Mouse (Mus musculus) CD8-positive naive resting alpha-beta T cell, adult 2 months (primary cell): ENCODE data around the gene Agxt.

Experiments
- DNase-seq, 2 experiments: peaks; one replicate each; pipeline ENCODE4 v3.0.0; 2022; ENCODE audit warnings: low read depth in 2 of 2, low spot score in 2 of 2

Gene Agxt

DNA sequence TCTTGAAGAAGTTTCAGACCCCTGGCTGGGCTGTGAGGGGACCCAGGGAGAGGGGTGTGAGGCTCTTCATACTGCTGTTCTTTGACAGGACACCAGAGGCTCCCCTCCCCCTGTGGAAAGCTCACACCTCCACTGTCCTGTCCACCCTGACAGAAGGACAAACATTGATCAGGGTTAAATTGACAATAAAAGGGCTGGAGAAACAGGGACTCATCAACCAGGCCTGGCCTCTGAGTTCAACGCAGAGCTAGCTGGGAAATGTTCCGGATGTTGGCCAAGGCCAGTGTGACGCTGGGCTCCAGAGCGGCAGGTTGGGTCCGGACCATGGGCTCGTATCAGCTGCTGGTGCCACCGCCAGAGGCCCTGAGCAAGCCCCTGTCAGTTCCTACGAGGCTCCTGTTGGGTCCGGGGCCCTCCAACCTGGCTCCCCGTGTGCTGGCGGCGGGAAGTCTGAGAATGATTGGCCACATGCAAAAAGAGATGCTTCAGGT lies at the start of gene Agxt:
Gene Agxt, plus strand, starts transcription at position 205 of the 491 bp plus-strand sequence.
- DNase-seq, result no peak

DNA sequence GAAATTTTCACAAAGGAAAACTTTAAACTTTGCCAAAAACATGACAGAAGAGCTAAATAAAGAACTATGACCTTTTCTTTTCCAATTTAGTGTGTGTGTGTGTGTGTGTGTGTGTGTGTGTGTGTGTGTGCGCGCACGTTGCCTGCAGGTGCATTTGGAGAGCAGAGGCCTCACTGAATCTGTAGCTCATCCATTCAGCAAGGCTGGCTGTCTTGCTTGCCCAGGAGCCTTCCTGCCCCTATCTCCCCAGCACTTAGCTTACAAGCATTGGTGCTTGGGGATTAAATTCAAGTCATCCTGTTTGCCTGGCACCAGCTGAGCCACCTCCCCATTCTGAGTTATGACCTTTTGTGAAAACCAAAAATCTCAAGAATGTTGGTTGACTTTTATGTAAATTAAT lies 42.5 kb upstream of the Agxt start:
- no peak for DNase-seq

GRCm38 (mm10) chr1:93098956-93099355 lies 36.1 kb upstream of the Agxt start:
- no peak for DNase-seq

DNA sequence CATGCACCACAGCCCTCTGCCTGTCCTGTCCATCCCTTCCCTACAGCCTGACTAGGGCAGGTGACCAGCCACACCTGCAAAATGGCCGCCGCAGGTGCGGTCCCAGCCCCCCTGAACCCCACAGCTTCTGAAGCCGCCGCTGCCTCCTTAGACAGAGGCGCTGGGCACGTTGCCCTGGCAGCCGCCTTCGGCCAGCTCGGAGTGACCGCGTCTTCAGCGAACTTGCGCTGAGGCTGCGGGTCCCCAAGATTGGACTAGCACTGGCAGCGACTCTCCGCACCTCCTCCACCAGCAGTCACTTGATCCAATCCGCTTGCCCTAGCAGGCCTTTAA lies 34.8 kb upstream of the Agxt start:
- DNase-seq, result no peak

DNA sequence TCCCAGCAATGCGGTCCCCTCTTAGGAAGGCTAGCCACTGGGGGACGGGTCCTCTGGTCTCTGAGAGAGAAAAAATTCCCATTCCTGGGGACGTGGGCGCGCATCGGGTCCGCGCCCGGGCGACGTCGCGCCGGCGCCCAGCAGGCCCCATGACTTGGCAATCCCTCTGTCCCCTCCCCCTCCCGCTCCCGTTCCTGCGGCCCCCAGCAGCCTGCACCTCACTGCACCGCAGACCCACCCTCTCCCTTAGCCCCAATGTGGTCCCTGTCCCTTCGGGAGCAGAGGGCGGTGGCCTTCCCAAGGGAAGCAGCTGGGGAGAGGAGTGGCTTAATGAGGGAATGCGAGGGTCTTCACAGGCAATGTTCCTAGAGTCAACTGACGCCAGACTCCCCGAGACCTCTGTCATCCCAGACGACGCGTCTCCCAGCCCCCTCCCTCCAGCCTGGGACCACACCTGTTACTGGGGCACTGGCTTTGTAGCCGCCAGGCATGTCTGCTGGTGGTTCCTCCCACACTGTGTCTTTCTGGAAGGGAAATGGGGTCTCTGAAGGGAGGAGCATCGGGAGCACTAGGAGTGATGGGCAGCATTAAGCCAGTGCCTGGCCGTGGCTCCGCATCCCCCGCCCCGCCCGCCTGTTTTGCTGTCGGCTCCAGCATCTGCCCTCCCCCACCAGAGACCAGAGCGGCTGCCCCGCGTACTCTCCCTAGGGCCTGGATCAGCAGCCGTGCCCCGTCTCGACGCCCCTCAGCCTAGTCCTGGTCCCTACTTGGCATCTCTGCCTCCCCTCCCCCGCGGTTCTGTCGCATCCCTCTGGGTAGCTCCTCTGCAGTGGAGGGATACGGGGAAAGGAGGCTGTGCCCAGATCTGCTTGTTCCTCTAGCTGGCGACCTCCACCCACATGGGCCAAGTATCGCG lies 34.2 kb upstream of the Agxt start:
- no peak for DNase-seq

DNA sequence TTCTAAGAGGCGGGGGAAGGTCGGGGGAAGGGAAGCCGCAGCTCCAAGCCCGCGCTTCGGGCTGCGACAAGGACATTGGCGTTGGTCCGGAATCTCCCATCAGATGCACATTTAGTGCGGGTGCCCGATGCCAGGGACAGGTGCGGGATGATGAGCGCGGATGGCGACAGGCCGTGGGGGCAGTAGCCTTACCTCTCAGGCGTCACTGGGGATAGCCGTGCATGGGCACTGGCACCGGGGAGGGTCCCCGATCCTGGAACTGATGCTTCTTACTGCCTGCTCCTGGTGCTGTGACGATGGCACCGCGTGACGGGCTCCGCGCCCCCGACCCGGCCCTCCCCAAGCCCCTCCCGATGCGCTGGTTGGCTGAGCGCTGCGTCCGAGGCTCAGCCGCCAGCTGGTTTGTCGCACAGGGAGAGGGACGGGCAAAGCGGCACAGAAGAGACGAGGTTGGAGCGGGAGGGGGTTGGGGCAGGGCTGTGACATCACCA lies 33.4 kb upstream of the Agxt start, which contains the start of gene Kif1a:
Gene Kif1a, minus strand, starts transcription at position 381 of the 491 bp plus-strand sequence.
- DNase-seq, result no peak

DNA sequence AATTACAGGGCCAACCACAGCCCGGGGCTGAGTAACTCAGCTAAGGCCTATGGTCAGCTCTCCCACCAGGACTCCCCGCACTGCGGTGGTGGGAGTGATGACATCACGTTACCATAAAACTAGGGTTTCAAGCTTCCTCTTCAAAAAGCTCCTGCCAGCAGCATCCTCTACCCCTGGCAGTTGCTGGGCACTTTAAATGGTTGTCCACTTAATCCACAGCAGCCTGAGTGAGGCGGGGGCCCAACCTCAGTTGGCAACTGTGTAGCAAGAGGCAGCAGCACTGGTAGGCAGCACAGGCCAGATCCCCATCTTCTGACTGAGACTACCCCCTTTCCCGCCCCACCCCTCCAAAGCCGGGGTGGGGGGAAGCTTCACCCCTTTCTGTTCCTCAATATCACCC lies 32.3 kb upstream of the Agxt start:
- no peak for DNase-seq

DNA sequence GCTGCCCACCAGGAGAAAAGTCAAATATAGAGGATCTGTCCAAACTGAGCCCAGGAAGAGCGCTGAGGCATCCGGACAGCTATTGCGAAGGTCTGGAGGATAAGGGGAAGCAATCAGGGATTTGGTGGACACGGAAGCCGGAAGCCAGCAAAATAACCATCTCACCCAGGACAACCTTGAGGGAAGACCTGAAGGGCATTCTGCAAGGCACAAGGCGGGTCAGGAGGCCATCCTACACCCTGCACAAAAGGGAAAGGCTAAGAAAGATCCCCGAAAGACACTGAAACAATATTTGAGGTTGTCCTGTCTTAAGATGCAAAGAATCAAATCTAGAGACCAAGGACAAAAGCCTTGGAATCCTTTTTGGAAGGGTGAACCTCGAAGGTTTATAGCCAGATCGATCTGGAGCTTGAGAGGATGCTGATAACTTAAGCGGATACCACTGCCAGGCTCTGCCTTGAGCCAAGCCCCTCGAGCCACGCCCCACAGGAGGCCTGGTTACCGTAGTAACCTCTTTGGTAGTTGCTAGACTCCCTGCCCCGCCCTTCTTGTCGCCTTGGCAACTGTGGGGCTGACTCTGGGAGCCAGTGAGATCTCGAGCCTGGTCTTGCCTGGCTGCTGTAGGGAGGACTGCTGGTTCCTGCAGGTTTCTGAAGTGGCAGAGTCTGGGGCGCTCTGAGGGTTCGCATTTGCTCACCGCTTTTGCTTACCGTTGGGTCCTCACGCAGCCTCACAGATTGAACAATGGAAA lies 20.2 kb upstream of the Agxt start:
- no peak for DNase-seq

GRCm38 (mm10) chr1:93115471-93115870 lies 19.6 kb upstream of the Agxt start:
- no peak for DNase-seq

DNA sequence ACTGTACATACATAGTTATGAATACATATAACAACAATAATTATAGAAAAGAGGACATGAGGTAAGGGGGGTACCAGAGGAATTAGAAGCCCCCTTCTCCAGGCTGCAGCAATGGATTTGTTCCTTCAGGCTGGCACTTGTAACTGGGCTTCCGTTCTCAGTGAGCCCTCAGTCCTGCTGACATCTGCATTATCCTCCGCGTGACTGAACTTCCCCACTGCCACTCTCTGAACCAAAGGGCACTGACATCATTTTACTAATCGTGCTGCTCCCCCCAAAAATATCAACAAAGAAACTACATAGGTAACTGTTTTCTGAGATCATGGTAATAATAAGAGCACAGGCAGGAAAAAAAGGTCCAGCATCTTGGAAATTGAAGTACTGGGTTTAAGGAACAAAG lies 16.2 kb upstream of the Agxt start:
- no peak for DNase-seq

DNA sequence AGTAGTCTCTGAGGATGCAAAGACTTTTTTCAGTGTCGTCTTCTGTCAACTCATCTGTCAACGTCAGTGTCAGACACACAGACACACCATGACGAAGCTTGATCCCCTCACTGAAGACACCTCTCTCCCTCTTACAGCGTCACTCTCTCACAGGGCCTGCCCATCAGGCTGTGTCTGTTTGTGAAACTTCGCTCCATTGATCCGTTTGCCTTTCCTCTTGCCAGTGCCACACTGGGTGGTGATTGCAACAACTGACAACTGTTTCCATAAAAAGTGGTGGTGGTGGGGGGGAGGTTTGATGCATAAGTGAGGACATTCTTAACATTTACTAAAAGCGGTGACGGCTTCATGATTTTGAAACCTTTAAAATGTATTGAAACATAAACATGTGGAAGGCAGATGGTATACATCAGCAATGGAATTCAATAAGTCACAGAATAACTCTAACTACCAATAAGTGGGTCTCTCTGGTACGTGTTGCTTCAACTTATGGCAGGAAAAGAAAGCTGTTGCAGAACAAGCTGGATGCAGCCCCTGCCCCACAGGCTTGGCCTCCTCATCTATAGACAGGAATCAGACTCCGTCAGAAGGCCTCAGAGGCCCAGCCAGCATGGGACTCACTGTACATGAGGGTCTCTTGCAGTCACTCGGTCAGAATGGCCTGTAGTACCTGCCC lies 11.7 kb upstream of the Agxt start:
- DNase-seq, result no peak

GRCm38 (mm10) chr1:93124066-93124465 lies 11.0 kb upstream of the Agxt start:
- no peak for DNase-seq

GRCm38 (mm10) chr1:93125256-93125655 lies 9.8 kb upstream of the Agxt start:
- DNase-seq, result no peak

GRCm38 (mm10) chr1:93128209-93128608 lies 6.8 kb upstream of the Agxt start:
- DNase-seq, result no peak

DNA sequence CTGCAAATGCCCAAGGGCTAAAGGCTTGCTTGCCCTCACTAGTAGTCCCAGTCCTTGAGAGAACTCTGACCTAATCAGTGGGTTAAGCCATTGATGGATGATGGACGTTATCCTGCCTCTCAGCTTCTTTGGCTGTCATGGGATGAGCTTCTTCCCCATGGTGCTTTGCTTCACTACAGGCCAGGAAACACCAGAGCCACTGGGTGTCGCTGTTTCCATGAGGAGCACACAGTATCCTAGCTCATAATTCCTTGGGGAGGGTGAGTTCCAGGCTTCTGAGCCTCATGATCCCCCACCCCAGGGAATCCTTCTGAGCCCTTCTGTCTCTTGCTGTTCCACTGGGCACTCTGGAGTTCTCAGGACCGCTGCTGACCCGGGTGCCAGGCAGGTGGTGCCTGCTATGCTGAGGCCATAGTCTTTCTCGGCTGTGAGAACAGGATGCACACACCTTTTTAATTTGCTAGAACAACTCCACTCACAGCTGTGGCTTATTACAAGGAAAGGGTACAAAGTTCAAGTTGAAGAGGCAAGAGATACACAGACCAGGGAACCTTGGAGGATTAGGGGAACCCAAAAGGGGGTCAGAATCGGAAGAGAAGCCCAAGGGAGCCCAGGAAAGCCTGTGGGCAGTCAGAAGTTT lies 6.2 kb upstream of the Agxt start:
- no peak for DNase-seq

GRCm38 (mm10) chr1:93130242-93130983 lies 4.6 kb upstream of the Agxt start:
- no peak for DNase-seq

GRCm38 (mm10) chr1:93132676-93133075 lies 2.4 kb upstream of the Agxt start:
- no peak for DNase-seq

DNA sequence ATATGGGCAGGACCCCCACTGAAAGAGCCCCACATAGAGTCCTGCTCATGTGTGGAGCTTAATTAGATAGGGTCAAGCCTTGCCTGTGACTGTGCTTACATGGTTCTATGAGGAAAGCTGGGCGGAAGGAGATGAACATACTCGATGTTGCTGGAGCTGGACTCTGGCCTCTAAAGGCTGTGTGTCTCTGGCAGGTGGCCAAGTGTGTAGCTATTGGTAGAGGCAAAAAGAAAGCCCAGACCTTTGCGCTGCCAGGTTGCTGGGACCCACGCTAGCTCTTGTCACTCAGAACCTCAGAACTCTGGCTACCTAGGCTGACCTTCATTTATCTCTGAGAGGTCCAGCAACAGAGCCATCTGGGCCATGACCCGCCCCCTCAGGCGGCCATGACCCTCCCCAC lies 3.5 kb downstream of the Agxt start:
- DNase-seq, result no peak

DNA sequence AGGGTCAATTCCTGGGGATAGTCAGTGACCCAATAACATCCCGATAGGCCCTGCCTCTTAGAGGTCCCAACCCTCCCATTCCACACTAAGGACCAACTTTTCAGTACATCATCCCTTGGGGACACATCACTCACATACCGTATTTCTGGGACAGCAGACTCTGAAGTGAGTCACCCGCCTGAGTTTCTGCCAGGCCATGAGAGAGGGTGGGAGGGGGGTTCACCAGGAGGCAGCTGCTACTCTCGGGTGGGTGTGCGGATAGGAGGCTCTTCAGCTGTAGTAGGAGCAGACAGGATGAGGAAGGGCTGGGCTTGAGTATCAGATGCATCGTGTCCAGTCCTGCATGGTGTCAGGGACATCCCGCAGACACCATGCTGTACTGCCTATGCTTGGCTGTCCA lies 4.7 kb downstream of the Agxt start:
- DNase-seq, result no peak

DNA sequence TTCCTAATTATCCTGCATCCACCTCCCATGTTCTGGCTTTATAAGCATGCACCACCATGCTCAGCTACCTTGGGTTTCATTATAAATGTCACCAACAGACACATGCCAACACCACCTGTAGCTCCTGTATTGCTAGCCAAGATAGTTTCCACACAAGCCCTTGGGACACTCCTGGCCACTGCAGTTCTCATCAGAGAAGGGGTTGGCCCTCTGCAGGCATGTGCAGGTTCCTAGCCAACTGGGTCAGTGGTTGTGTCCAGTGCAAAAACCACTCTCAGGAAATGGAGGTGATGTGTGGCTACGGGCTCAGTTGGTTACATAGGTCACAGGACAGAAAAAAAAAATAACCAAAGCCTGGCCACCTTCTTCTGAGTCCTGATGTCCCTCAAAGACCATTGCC lies 7.8 kb downstream of the Agxt start:
- no peak for DNase-seq
